Mouse (Mus musculus) megakaryocyte, embryonic 14.5 days (primary cell): ENCODE data around the gene Nfu1. TPM values are rescaled to one million over a fixed set of nuclear protein-coding genes. Genes with fewer than 3 reads are reported as not detected.

Experiments used
- H3K27me3 ChIP-seq: replicated peaks from 2 replicates; pipeline ENCODE3; 2012; ENCODE audit warnings: inconsistent platforms
- H3K36me3 ChIP-seq: replicated peaks from 2 replicates; pipeline ENCODE3; 2012; ENCODE audit warnings: low read length, inconsistent platforms, mixed read lengths
- H3K4me1 ChIP-seq: 2 replicates; pipeline ENCODE4 v1.6.1; 2012; ENCODE audit warnings: inconsistent platforms
- H3K4me3 ChIP-seq: replicated peaks from 2 replicates; pipeline ENCODE3; 2012; ENCODE audit warnings: moderate library complexity, mild to moderate bottlenecking, inconsistent platforms
- H3K9me3 ChIP-seq: 2 replicates; pipeline ENCODE4 v1.6.1; 2012; ENCODE audit warnings: inconsistent platforms
- FLI1 ChIP-seq: IDR thresholded peaks from 2 replicates; pipeline ENCODE4 v1.6.1; 2012; ENCODE audit warnings: low read length, inconsistent platforms, mixed read lengths
- GATA1 ChIP-seq: IDR thresholded peaks from 3 replicates; pipeline ENCODE4 v1.6.1; 2012; ENCODE audit warnings: mixed read lengths, low read length, inconsistent platforms, borderline replicate concordance
- polyA plus RNA-seq: library from polyadenylated mRNA; stranded (reverse); fragments of >175 nt; gene quantifications from 2 replicates; pipeline ENCODE4 v1.2.3, GENCODE M21; 2012; ENCODE audit warnings: low replicate concordance; ENCODE audit not compliant: insufficient read depth

Gene Nfu1
- polyA plus RNA-seq, 1 experiment: 57.0 TPM

DNA sequence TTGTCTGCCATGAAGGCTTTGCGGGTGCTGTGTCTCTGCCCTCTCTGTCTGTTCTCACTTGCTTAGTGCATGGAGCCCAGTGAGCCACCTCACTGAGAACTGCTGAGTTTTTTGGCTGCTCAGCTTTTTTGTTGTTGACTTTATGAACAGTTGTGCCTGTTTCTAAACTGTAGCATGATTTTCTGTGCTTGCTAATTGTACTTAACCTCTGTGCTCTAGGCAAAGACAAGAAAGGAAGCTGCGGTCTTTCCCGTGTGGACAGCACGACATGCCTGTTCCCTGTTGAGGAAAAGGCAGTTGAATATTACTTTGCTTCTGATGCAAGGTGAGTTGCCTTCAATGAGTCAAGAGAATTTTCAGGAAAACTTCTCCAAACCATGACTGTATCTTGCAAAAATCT lies 54.5 kb downstream of the Nfu1 start:
- no peak overlapping the region for H3K4me3 ChIP-seq
- H3K27me3 ChIP-seq: no peaks in the 10 kb centered on the region
- H3K4me1 ChIP-seq: peaks cover 15% of the 10 kb centered on the region
- H3K36me3 ChIP-seq: peaks cover 94% of the 10 kb centered on the region
- no peaks in the 10 kb centered on the region for H3K9me3 ChIP-seq
- no peak for TF ChIP-seq GATA1

DNA sequence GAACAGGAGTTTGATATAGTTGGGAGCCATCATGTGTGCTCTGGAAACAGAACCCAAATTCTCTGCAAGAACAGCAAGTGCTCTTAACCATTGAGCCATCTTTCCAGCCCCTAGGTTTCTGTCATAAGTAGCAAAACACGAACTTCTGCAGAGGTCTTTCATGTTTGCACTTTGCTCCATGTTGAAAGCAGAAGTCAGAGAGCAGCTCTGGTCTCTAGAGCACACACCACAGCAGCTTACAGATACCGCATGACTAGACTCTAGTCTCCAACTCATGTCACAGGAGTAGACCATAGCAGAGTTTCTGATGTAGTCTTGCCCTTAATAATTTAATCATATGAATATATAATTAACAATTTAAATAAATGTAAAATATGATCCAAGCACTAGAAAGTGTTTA lies 59.2 kb downstream of the Nfu1 start:
- no peaks in the 10 kb centered on the region for H3K27me3 ChIP-seq
- H3K36me3 ChIP-seq: peaks cover 96% of the 10 kb centered on the region
- H3K4me1 ChIP-seq: peaks cover 30% of the 10 kb centered on the region
- TF ChIP-seq FLI1 (no peak), GATA1 (no peak)
- no peaks in the 10 kb centered on the region for H3K9me3 ChIP-seq
- H3K4me3 ChIP-seq: no peak overlapping the region

DNA sequence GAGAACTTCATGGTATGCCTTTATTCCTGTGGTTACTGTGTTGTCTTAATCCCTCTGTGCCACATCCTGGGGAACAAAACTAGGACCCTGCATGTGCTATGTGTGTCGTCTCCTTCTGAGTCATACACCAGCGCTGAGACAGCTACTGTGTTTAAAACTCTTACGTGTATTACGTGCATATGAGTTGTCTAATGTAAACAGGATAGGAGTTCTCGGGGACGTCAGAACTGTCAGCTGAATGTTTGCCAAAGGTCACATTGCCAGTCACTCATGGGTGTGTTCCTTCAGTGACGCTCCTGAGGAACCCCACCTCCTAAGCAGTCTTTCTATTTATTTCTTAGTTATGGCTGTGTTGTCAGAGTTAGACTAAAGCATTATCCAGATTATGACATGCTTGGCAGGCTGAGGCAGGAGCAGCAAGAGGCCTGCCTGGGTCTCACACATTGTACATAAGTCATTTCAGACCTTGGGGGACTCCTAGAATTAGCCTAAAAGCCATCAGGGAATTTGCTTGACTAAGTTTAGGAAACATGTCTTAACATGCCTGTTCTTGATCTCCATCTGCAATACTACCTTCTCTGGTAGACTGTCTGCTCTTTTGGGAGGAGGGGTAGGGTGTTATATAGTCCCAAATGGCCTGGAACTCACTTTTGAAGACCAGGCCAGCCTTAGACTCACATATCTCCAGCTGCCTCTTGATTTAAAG lies 60.3 kb downstream of the Nfu1 start:
- Histone ChIP-seq H3K4me1 (peaks cover 24% of the 10 kb centered on the region), H3K4me3 (no peak overlapping the region), H3K9me3 (no peaks in the 10 kb centered on the region), H3K36me3 (peaks cover 96% of the 10 kb centered on the region), H3K27me3 (no peaks in the 10 kb centered on the region)
- TF ChIP-seq FLI1 (no peak), GATA1 (no peak)

DNA sequence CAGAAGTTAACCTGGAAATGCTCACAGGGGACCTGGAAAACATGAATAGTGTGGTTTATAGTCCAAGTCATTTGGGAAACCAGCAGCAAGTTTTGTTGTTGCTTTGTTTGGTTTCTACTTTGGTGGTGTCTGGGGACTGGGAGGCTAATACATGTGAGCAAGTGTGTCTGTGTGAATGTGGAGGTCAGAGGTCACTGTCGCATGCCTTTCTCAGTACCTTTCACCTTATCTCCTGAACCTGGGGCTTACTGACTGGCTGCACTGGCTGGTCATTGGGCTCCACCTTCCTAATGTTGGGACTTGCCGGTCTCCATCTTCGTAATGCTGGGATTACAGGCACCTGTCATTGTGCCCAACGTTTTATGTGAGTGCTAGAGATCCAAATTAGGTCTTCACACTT lies 61.6 kb downstream of the Nfu1 start:
- H3K4me1 ChIP-seq: peaks cover 21% of the 10 kb centered on the region
- TF ChIP-seq FLI1 (no peak), GATA1 (no peak)
- no peak overlapping the region for H3K4me3 ChIP-seq
- no peaks in the 10 kb centered on the region for H3K9me3 ChIP-seq
- H3K27me3 ChIP-seq: no peaks in the 10 kb centered on the region
- H3K36me3 ChIP-seq: peaks cover 90% of the 10 kb centered on the region

DNA sequence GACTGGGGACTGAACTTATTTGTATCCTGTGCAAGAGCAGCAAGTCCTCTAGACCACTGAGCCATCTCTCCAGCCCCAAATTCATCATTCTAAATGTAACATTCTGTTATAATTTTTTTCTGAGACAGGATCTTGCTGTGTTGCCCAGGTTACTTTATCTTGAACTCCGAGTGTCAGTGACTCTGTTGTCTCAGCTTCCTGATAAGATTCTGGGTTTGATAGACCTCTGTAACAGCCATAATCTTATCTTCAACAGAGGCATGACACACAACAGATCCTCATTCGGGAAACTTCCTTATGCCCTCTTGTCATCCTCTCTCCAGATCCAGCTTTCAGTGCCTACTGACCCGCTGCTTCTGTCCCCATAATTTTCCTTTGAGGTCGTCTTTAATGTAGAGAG lies 63.7 kb downstream of the Nfu1 start:
- Histone ChIP-seq H3K36me3 (peaks cover 91% of the 10 kb centered on the region), H3K4me1 (peaks cover 21% of the 10 kb centered on the region), H3K4me3 (no peak overlapping the region), H3K27me3 (no peaks in the 10 kb centered on the region), H3K9me3 (no peaks in the 10 kb centered on the region)
- TF ChIP-seq FLI1: no peak
- no peak for TF ChIP-seq GATA1

DNA sequence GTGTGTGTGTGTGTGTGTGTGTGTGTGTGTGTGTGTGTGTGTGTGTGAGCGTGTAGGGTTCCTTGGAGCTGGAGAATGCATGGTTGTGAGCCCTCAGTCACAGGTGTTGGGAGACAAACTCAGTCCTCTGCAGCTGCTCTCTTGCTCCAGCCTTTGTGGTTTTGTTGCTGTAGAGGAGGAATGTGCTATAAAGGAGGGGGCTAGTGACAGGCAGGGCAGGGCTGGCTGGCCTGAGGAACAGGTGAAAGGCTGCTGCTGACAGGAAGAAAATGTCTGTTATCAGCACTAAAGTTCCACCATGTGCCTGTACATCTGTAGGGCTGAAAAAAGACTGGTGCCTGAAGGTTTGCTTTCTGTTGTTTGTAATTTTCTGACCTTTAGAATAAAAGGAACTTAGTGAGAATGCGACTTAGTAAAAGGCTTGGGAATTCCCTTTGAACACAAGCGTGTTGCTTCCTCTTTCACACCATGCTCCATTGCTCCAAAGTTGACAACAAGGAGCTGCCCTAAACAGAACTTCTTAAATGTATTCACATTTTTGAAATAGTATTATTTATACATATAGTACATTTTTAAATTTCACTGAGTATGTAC lies 66.2 kb downstream of the Nfu1 start:
- no peak for TF ChIP-seq GATA1
- TF ChIP-seq FLI1: no peak
- H3K4me1 ChIP-seq: peaks cover 9% of the 10 kb centered on the region
- no peak overlapping the region for H3K4me3 ChIP-seq
- no peaks in the 10 kb centered on the region for H3K27me3 ChIP-seq
- peaks cover 90% of the 10 kb centered on the region for H3K36me3 ChIP-seq
- no peaks in the 10 kb centered on the region for H3K9me3 ChIP-seq

Other genes starting within 250 kb of the Nfu1 start
- gene Anxa4, start 215.7 kb upstream of the Nfu1 start, polyA plus RNA-seq: 2.0 and 21.6 TPM in 2 replicates
- 2.2 and 6.8 TPM in 2 replicates for gene Aak1, start 159.7 kb upstream of the Nfu1 start, polyA plus RNA-seq
- gene Gfpt1, start 33.6 kb downstream of the Nfu1 start, polyA plus RNA-seq: 7.1 and 10.6 TPM in 2 replicates
- not detected in 2 replicates for gene D6Ertd527e, start 95.5 kb downstream of the Nfu1 start, polyA plus RNA-seq